Mouse (Mus musculus) embryonic fibroblast, embryonic 13.5 days (primary cell): ENCODE data around the gene Pgm1.

Source experiments
- CTCF ChIP-seq: IDR thresholded peaks from 2 replicates; pipeline ENCODE4 v1.5.1; 2011; ENCODE audit warnings: mild to moderate bottlenecking, control low read depth, low read length, moderate library complexity, borderline replicate concordance; ENCODE audit not compliant: insufficient read depth
- POLR2A ChIP-seq: IDR thresholded peaks from 2 replicates; pipeline ENCODE4 v1.6.1; 2011; ENCODE audit warnings: low read depth, mild to moderate bottlenecking, control low read depth, low read length, moderate library complexity

GRCm38 (mm10) chr4:99929149-99929612, at the start of gene Pgm1:
- TF ChIP-seq POLR2A = peak; percentile 84
- no peak for TF ChIP-seq CTCF
